Mouse (Mus musculus) kidney, postnatal 10 days (tissue): ENCODE data around the gene Fubp1.
A peak's percentile ranks its signal among the peaks of the same experiment; 100 is the strongest.

Source experiments
- DNase-seq: peaks from one replicate; pipeline ENCODE4 v3.0.0; 2021; ENCODE audit warnings: mixed read lengths

Gene Fubp1

GRCm38 (mm10) chr3:152209967-152210634, at the start of gene Fubp1, which contains the start of gene Dnajb4:
TSS of gene Fubp1 (plus strand) at chr3:152210422.
TSS of gene Dnajb4 (minus strand) at chr3:152210302.
- peak; percentile 100 for DNase-seq

- DNase-seq, result no peak
Observed at GRCm38 (mm10) chr3:152160607-152161006, 49.6 kb upstream of the Fubp1 start.

- DNase-seq, result no peak
Observed at GRCm38 (mm10) chr3:152163320-152163719, 46.9 kb upstream of the Fubp1 start.

- no peak for DNase-seq
Observed at GRCm38 (mm10) chr3:152165014-152165350, 45.2 kb upstream of the Fubp1 start.

- peak; percentile 82 for DNase-seq
Observed at GRCm38 (mm10) chr3:152165351-152166098, 44.7 kb upstream of the Fubp1 start.

GRCm38 (mm10) chr3:152166099-152166423, 44.2 kb upstream of the Fubp1 start, which contains the start of gene Gipc2:
TSS of gene Gipc2 (minus strand) at chr3:152166230.
- no peak for DNase-seq

GRCm38 (mm10) chr3:152166699-152167451, 43.3 kb upstream of the Fubp1 start:
- DNase-seq, result no peak

- DNase-seq, result no peak
Observed at GRCm38 (mm10) chr3:152168007-152168406, 42.2 kb upstream of the Fubp1 start.

- no peak for DNase-seq
Observed at GRCm38 (mm10) chr3:152170407-152170806, 39.8 kb upstream of the Fubp1 start.

- DNase-seq, result no peak
Observed at GRCm38 (mm10) chr3:152171236-152171635, 39.0 kb upstream of the Fubp1 start.

GRCm38 (mm10) chr3:152171862-152172261, 38.4 kb upstream of the Fubp1 start:
- DNase-seq, result peak; percentile 7

GRCm38 (mm10) chr3:152172322-152172935, 37.8 kb upstream of the Fubp1 start:
- peak; percentile 22 for DNase-seq

- DNase-seq, result no peak
Observed at GRCm38 (mm10) chr3:152178816-152179215, 31.4 kb upstream of the Fubp1 start.

- no peak for DNase-seq
Observed at GRCm38 (mm10) chr3:152179285-152179684, 30.9 kb upstream of the Fubp1 start.

GRCm38 (mm10) chr3:152180624-152181023, 29.6 kb upstream of the Fubp1 start:
- no peak for DNase-seq

GRCm38 (mm10) chr3:152183522-152183921, 26.7 kb upstream of the Fubp1 start:
- no peak for DNase-seq

GRCm38 (mm10) chr3:152186106-152186505, 24.1 kb upstream of the Fubp1 start:
- DNase-seq, result no peak

- DNase-seq, result peak; percentile 57
Observed at GRCm38 (mm10) chr3:152189306-152189705, 20.9 kb upstream of the Fubp1 start.

GRCm38 (mm10) chr3:152190679-152191477, 19.3 kb upstream of the Fubp1 start:
- DNase-seq, result no peak

GRCm38 (mm10) chr3:152191791-152192237, 18.4 kb upstream of the Fubp1 start:
- DNase-seq, result peak; percentile 55

GRCm38 (mm10) chr3:152192238-152192931, 17.8 kb upstream of the Fubp1 start:
- DNase-seq, result no peak

- no peak for DNase-seq
Observed at GRCm38 (mm10) chr3:152193177-152193576, 17.0 kb upstream of the Fubp1 start.
